17 mouse cellular contexts compared by ENCODE assay signal in genomic region chr11:59260706-59261493, GRCm38 (mm10). TPM values are rescaled to one million over a fixed set of nuclear protein-coding genes. Genes with fewer than 3 reads are reported as not detected.
DNase-seq lines count a peak whose midpoint lies in the region; ATAC-seq lines count a peak whose summit lies in the region.
"Had no signal": no experiment of that assay in that cellular context is flagged by ENCODE, and none has a peak within 500 bp of the region (broad histone marks: within the 10 kb centered on the region; RNA-seq: fewer than 3 reads in every experiment).

No protein-coding gene starts in this region.

- DNase-seq in hindbrain, embryonic 10.5 days (ENCODE audit: low spot score): no peak
- no peak for DNase-seq in Muller cell, postnatal 12 days (ENCODE audit: inconsistent ontology term)
- DNase-seq in adrenal gland, postnatal 10 days: no peak
- DNase-seq in retina, postnatal 1 day: no peak
- DNase-seq: gastrocnemius, postnatal 25 days; heart, postnatal 4 days; kidney, adult 8-10 months; layer of hippocampus, postnatal 36 days had no signal

- ATAC-seq in hindbrain, embryonic 16.5 days: no peak
- ATAC-seq in intestine, embryonic 15.5 days: peak; percentile 91
- peak; percentile 68; the same call in 1 of the 2 replicates for ATAC-seq in lung, embryonic 15.5 days (ENCODE audit: borderline replicate concordance, extremely low read depth, low FRiP score, low TSS enrichment)
- ATAC-seq in stomach, embryonic 14.5 days (ENCODE audit: insufficient number of reproducible peaks, insufficient read depth, low FRiP score, low read depth): peak; percentile 89
- ATAC-seq: forebrain, embryonic 13.5 days had no signal

- H3K4me1 ChIP-seq in hindbrain, embryonic 10.5 days (replicated peaks): peaks cover 36% of the 10 kb centered on the region
- peaks cover 7% of the 10 kb centered on the region for H3K4me1 ChIP-seq in hindbrain, embryonic 16.5 days (ENCODE audit: control insufficient read depth, insufficient read depth, low read depth, low read length)
- peaks cover 15% of the 10 kb centered on the region; the same call in 1 of the 2 replicates for H3K4me1 ChIP-seq in intestine, embryonic 15.5 days (replicated peaks)
- peaks cover 16% of the 10 kb centered on the region for H3K4me1 ChIP-seq in lung, embryonic 15.5 days
- peaks cover 3% of the 10 kb centered on the region; the same call in 1 of the 2 replicates for H3K4me1 ChIP-seq in stomach, embryonic 14.5 days (ENCODE audit: control insufficient read depth, insufficient read depth, low read length)

- H3K27ac ChIP-seq in hindbrain, embryonic 10.5 days: 0 out of 2 replicates have a peak overlapping the region, but pooled peaks have one; percentile 45
- H3K27ac ChIP-seq in hindbrain, embryonic 16.5 days (ENCODE audit: low read depth, low read length): no peak overlapping the region
- 0 out of 2 replicates have a peak overlapping the region, but pooled peaks have one; percentile 46 for H3K27ac ChIP-seq in intestine, embryonic 15.5 days
- peak overlapping the region; percentile 62; the same call in 1 of the 2 replicates for H3K27ac ChIP-seq in lung, embryonic 15.5 days
- H3K27ac ChIP-seq in stomach, embryonic 14.5 days (ENCODE audit: low read length): no peak overlapping the region
- H3K27ac ChIP-seq: forebrain, embryonic 13.5 days; neural tube, embryonic 12.5 days had no signal

- WGBS in hindbrain, embryonic 10.5 days: 85% methylated on average over 10 of the region's 10 CpGs
- WGBS in hindbrain, embryonic 16.5 days: 85% methylated on average over 10 of the region's 10 CpGs
- 60% methylated on average over 10 of the region's 10 CpGs for WGBS in intestine, embryonic 15.5 days
- WGBS in lung, embryonic 15.5 days: 51% methylated on average over 10 of the region's 10 CpGs
- WGBS in stomach, embryonic 14.5 days: 63% methylated on average over 10 of the region's 10 CpGs

- no peak overlapping the region for H3K4me3 ChIP-seq in hindbrain, embryonic 10.5 days
- H3K4me3 ChIP-seq in hindbrain, embryonic 16.5 days (ENCODE audit: low read length): no peak overlapping the region
- no peak overlapping the region for H3K4me3 ChIP-seq in intestine, embryonic 15.5 days (replicated peaks)
- H3K4me3 ChIP-seq in lung, embryonic 15.5 days: no peak overlapping the region
- H3K4me3 ChIP-seq in stomach, embryonic 14.5 days (ENCODE audit: low read depth, low read length): no peak overlapping the region
- H3K4me3 ChIP-seq: forebrain, embryonic 13.5 days; neural tube, embryonic 12.5 days had no signal

- H3K4me2 ChIP-seq in hindbrain, embryonic 16.5 days (ENCODE audit: low read length): no peak overlapping the region
- H3K4me2 ChIP-seq in intestine, embryonic 15.5 days (replicated peaks): 0 out of 2 replicates have a peak overlapping the region, but pooled peaks have one; percentile 2
- H3K4me2 ChIP-seq in lung, embryonic 15.5 days: no peak overlapping the region
- no peak overlapping the region for H3K4me2 ChIP-seq in stomach, embryonic 14.5 days (replicated peaks; ENCODE audit: low read depth, low read length)
- H3K4me2 ChIP-seq: forebrain, embryonic 13.5 days; neural tube, embryonic 12.5 days had no signal

- H3K9ac ChIP-seq in hindbrain, embryonic 16.5 days (ENCODE audit: low read depth, low read length): no peak overlapping the region
- H3K9ac ChIP-seq in intestine, embryonic 15.5 days: no peak overlapping the region
- H3K9ac ChIP-seq in lung, embryonic 15.5 days: no peak overlapping the region
- H3K9ac ChIP-seq in stomach, embryonic 14.5 days (replicated peaks; ENCODE audit: low read depth, low read length): no peak overlapping the region
- H3K9ac ChIP-seq: forebrain, embryonic 13.5 days; neural tube, embryonic 12.5 days had no signal

- H3K9me3 ChIP-seq in hindbrain, embryonic 10.5 days: no peaks in the 10 kb centered on the region
- H3K9me3 ChIP-seq in hindbrain, embryonic 16.5 days (ENCODE audit: control insufficient read depth, low read length): no peaks in the 10 kb centered on the region
- no peaks in the 10 kb centered on the region for H3K9me3 ChIP-seq in intestine, embryonic 15.5 days
- H3K9me3 ChIP-seq in lung, embryonic 15.5 days: no peaks in the 10 kb centered on the region
- H3K9me3 ChIP-seq in stomach, embryonic 14.5 days (ENCODE audit: control insufficient read depth, low read depth, low read length): no peaks in the 10 kb centered on the region
- H3K9me3 ChIP-seq: forebrain, embryonic 13.5 days; neural tube, embryonic 12.5 days had no signal

- H3K36me3 ChIP-seq in hindbrain, embryonic 10.5 days: no peaks in the 10 kb centered on the region
- H3K36me3 ChIP-seq in hindbrain, embryonic 16.5 days (ENCODE audit: control insufficient read depth, insufficient read depth, low read length): no peaks in the 10 kb centered on the region
- H3K36me3 ChIP-seq in intestine, embryonic 15.5 days: no peaks in the 10 kb centered on the region
- H3K36me3 ChIP-seq in lung, embryonic 15.5 days: no peaks in the 10 kb centered on the region
- H3K36me3 ChIP-seq in stomach, embryonic 14.5 days (ENCODE audit: control insufficient read depth, insufficient read depth, low read length): no peaks in the 10 kb centered on the region
- H3K36me3 ChIP-seq: neural tube, embryonic 12.5 days had no signal

- H3K27me3 ChIP-seq in hindbrain, embryonic 10.5 days (ENCODE audit: insufficient read depth, poor library complexity, severe bottlenecking): peaks cover 75% of the 10 kb centered on the region
- peaks cover 2% of the 10 kb centered on the region; the same call in 1 of the 2 replicates for H3K27me3 ChIP-seq in hindbrain, embryonic 16.5 days (replicated peaks; ENCODE audit: control insufficient read depth, insufficient read depth, low read length)
- peaks cover 25% of the 10 kb centered on the region for H3K27me3 ChIP-seq in intestine, embryonic 15.5 days (replicated peaks)
- H3K27me3 ChIP-seq in lung, embryonic 15.5 days: peaks cover 24% of the 10 kb centered on the region
- peaks cover 13% of the 10 kb centered on the region for H3K27me3 ChIP-seq in stomach, embryonic 14.5 days (ENCODE audit: control insufficient read depth, insufficient read depth, low read length)

RNA-seq across cellular contexts. Expression of gene Wnt3a, which starts 29.7 kb away (rescaled TPM):
- polyA plus RNA-seq in hindbrain, embryonic 10.5 days (2016; fragmentation: Nextera tagmentation; extraction: Ambion mirVana): 14.2 and 18.2 TPM in 2 replicates
- 0.45 and 0.77 TPM in 2 replicates for polyA plus RNA-seq in hindbrain, embryonic 16.5 days (2015; fragmentation: Nextera tagmentation; extraction: Ambion mirVana)
- polyA plus RNA-seq in intestine, embryonic 15.5 days (2015; fragmentation: Nextera tagmentation; extraction: Ambion mirVana): not detected in 2 replicates
- 0.08 and 0.14 TPM in 2 replicates for polyA plus RNA-seq in lung, embryonic 15.5 days (2015; fragmentation: Nextera tagmentation; extraction: Ambion mirVana)
- not detected in 2 replicates for polyA plus RNA-seq in stomach, embryonic 14.5 days (2014; fragmentation: Nextera tagmentation; extraction: Ambion mirVana)
- not detected for total RNA-seq in adrenal gland, postnatal 10 days (2021)
- total RNA-seq: adrenal gland, postnatal 4 days; gastrocnemius, postnatal 25 days; heart, postnatal 4 days; layer of hippocampus, postnatal 36 days had no signal
- polyA plus RNA-seq: C2C12; small intestine, adult 2 months had no signal

RNA-seq across cellular contexts. Expression of gene Arf1, which starts 32.8 kb away (rescaled TPM):
- 669 and 687 TPM in 2 replicates for polyA plus RNA-seq in hindbrain, embryonic 10.5 days (2016; fragmentation: Nextera tagmentation; extraction: Ambion mirVana)
- 684 and 686 TPM in 2 replicates for polyA plus RNA-seq in hindbrain, embryonic 16.5 days (2015; fragmentation: Nextera tagmentation; extraction: Ambion mirVana)
- polyA plus RNA-seq in intestine, embryonic 15.5 days (2015; fragmentation: Nextera tagmentation; extraction: Ambion mirVana): 688 and 694 TPM in 2 replicates
- polyA plus RNA-seq in lung, embryonic 15.5 days (2015; fragmentation: Nextera tagmentation; extraction: Ambion mirVana): 724 and 743 TPM in 2 replicates
- 655 and 669 TPM in 2 replicates for polyA plus RNA-seq in stomach, embryonic 14.5 days (2014; fragmentation: Nextera tagmentation; extraction: Ambion mirVana)
- total RNA-seq in adrenal gland, postnatal 10 days (2021): 100 to 1,000 TPM; 322 to 364 TPM

RNA-seq across cellular contexts. Expression of gene Wnt9a, which starts 45.8 kb away (rescaled TPM):
- polyA plus RNA-seq in hindbrain, embryonic 10.5 days (2016; fragmentation: Nextera tagmentation; extraction: Ambion mirVana): 9.8 and 10.7 TPM in 2 replicates
- polyA plus RNA-seq in hindbrain, embryonic 16.5 days (2015; fragmentation: Nextera tagmentation; extraction: Ambion mirVana): 3.1 and 3.5 TPM in 2 replicates
- polyA plus RNA-seq in intestine, embryonic 15.5 days (2015; fragmentation: Nextera tagmentation; extraction: Ambion mirVana): 3.4 and 4.2 TPM in 2 replicates
- polyA plus RNA-seq in lung, embryonic 15.5 days (2015; fragmentation: Nextera tagmentation; extraction: Ambion mirVana): 3.0 and 3.1 TPM in 2 replicates
- 2.3 and 3.1 TPM in 2 replicates for polyA plus RNA-seq in stomach, embryonic 14.5 days (2014; fragmentation: Nextera tagmentation; extraction: Ambion mirVana)
- 1 to 10 TPM; 1.7 to 3.5 TPM for total RNA-seq in adrenal gland, postnatal 10 days (2021)

RNA-seq across cellular contexts. Expression of gene 2310033P09Rik, which starts 52.8 kb away (rescaled TPM):
- 42.2 and 43.1 TPM in 2 replicates for polyA plus RNA-seq in hindbrain, embryonic 10.5 days (2016; fragmentation: Nextera tagmentation; extraction: Ambion mirVana)
- 26.8 and 27.6 TPM in 2 replicates for polyA plus RNA-seq in hindbrain, embryonic 16.5 days (2015; fragmentation: Nextera tagmentation; extraction: Ambion mirVana)
- 29.1 and 30.2 TPM in 2 replicates for polyA plus RNA-seq in intestine, embryonic 15.5 days (2015; fragmentation: Nextera tagmentation; extraction: Ambion mirVana)
- polyA plus RNA-seq in lung, embryonic 15.5 days (2015; fragmentation: Nextera tagmentation; extraction: Ambion mirVana): 31.9 and 32.3 TPM in 2 replicates
- polyA plus RNA-seq in stomach, embryonic 14.5 days (2014; fragmentation: Nextera tagmentation; extraction: Ambion mirVana): 28.7 and 34.3 TPM in 2 replicates
- total RNA-seq in adrenal gland, postnatal 10 days (2021): 10 to 100 TPM; 21.2 to 21.8 TPM

RNA-seq across cellular contexts. Expression of gene Mrpl55, which starts 58.6 kb away (rescaled TPM):
- polyA plus RNA-seq in hindbrain, embryonic 10.5 days (2016; fragmentation: Nextera tagmentation; extraction: Ambion mirVana): 123 and 129 TPM in 2 replicates
- 92.1 and 95.9 TPM in 2 replicates for polyA plus RNA-seq in hindbrain, embryonic 16.5 days (2015; fragmentation: Nextera tagmentation; extraction: Ambion mirVana)
- 101 and 103 TPM in 2 replicates for polyA plus RNA-seq in intestine, embryonic 15.5 days (2015; fragmentation: Nextera tagmentation; extraction: Ambion mirVana)
- 89.6 and 92.6 TPM in 2 replicates for polyA plus RNA-seq in lung, embryonic 15.5 days (2015; fragmentation: Nextera tagmentation; extraction: Ambion mirVana)
- polyA plus RNA-seq in stomach, embryonic 14.5 days (2014; fragmentation: Nextera tagmentation; extraction: Ambion mirVana): 92.3 and 103 TPM in 2 replicates
- total RNA-seq in adrenal gland, postnatal 10 days (2021): 10 to 100 TPM; 72.8 to 78.8 TPM

Comparison
In these comparisons a context has a peak if more than half of its experiments do, and no peak if none do; other contexts are left out.
1. H3K27ac ChIP-seq: peak in hindbrain, embryonic 10.5 days (single experiment), intestine, embryonic 15.5 days (single experiment) and lung, embryonic 15.5 days (single experiment); none in hindbrain, embryonic 16.5 days (single experiment) and stomach, embryonic 14.5 days (single experiment).